In the genomic region with DNA sequence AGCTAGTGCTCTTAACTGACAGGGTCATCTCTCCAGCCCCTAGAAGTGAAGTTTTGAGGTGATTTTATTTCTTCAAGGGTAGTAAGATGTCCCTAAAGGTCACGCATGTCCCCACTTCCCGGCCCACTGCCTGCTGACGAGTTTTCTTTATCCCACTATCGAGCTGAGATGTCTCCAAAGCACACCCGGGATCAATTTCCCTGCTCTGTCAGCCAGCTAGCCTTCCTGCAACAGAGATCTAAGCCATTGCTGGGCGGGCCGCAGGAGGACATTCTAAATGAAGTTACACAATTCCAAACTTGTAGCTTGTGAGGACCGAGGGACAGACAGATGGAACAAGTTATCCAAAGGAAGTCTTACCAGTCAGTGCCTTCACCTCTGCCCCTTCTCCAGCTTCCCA, we compare ENCODE assay signal across 20 mouse cellular contexts. TPM values are rescaled to one million over a fixed set of nuclear protein-coding genes. Genes with fewer than 3 reads are reported as not detected.
DNase-seq lines count a peak whose midpoint lies in the region; ATAC-seq and TF ChIP-seq lines count a peak whose summit lies in the region.
"Had no signal": no experiment of that assay in that cellular context is flagged by ENCODE, and none has a peak within 500 bp of the region (broad histone marks: within the 10 kb centered on the region; RNA-seq: fewer than 3 reads in every experiment).

No protein-coding gene starts in this region.

- peaks cover 81% of the 10 kb centered on the region for H3K27me3 ChIP-seq in hindbrain, embryonic 10.5 days (ENCODE audit: insufficient read depth, poor library complexity, severe bottlenecking)
- H3K27me3 ChIP-seq in hindbrain, postnatal 0 days (ENCODE audit: insufficient read depth, low read length), result no peaks in the 10 kb centered on the region

- no peaks in the 10 kb centered on the region for H3K9me3 ChIP-seq in hindbrain, embryonic 10.5 days
- no peaks in the 10 kb centered on the region for H3K9me3 ChIP-seq in hindbrain, postnatal 0 days (ENCODE audit: low read length)
- H3K9me3 ChIP-seq: heart, embryonic 13.5 days; hindbrain, embryonic 13.5 days; lung, embryonic 15.5 days; midbrain, embryonic 15.5 days had no signal

- H3K4me2 ChIP-seq in hindbrain, postnatal 0 days (ENCODE audit: low read depth, low read length), result no peak overlapping the region

- H3K27ac ChIP-seq in hindbrain, embryonic 10.5 days, result 0 out of 2 replicates have a peak overlapping the region, but pooled peaks have one; percentile 85
- H3K27ac ChIP-seq in hindbrain, postnatal 0 days, result no peak overlapping the region
- H3K27ac ChIP-seq: heart, embryonic 13.5 days; hindbrain, embryonic 13.5 days; lung, embryonic 15.5 days; midbrain, embryonic 15.5 days had no signal

- no peak for ATAC-seq in hindbrain, postnatal 0 days
- ATAC-seq: activated CD4-positive, CD25-positive, alpha-beta regulatory T cell, adult 4 months; forebrain, postnatal 0 days; midbrain, embryonic 15.5 days had no signal

- H3K36me3 ChIP-seq in hindbrain, embryonic 10.5 days, result no peaks in the 10 kb centered on the region
- H3K36me3 ChIP-seq in hindbrain, postnatal 0 days (ENCODE audit: insufficient read depth, low read length), result no peaks in the 10 kb centered on the region
- H3K36me3 ChIP-seq: heart, embryonic 13.5 days; hindbrain, embryonic 13.5 days; lung, embryonic 15.5 days; midbrain, embryonic 15.5 days had no signal

- peaks cover 69% of the 10 kb centered on the region for H3K4me1 ChIP-seq in hindbrain, embryonic 10.5 days (replicated peaks)
- H3K4me1 ChIP-seq in hindbrain, postnatal 0 days (ENCODE audit: insufficient read depth, low read length), result peaks cover 17% of the 10 kb centered on the region

- peak overlapping the region; percentile 57; the same call in 1 of the 2 replicates for H3K4me3 ChIP-seq in hindbrain, embryonic 10.5 days
- H3K4me3 ChIP-seq in hindbrain, postnatal 0 days (ENCODE audit: low read length), result no peak overlapping the region

- no peak for TF ChIP-seq CTCF in hindbrain, postnatal 0 days (IDR thresholded peaks at IDR 0.05; ENCODE audit: low read depth)

- no peak overlapping the region for H3K9ac ChIP-seq in hindbrain, postnatal 0 days (replicated peaks; ENCODE audit: low read length)
- H3K9ac ChIP-seq: forebrain, postnatal 0 days had no signal

- peak; percentile 25 for DNase-seq in cerebellum, adult 9-10 months
- no peak for DNase-seq in cerebellum, adult 8-10 months
- DNase-seq in hindbrain, embryonic 10.5 days (ENCODE audit: low spot score), result peak; percentile 34
- DNase-seq in hindbrain, postnatal 0 days (ENCODE audit: low spot score), result no peak
- peak; percentile 40 for DNase-seq in testis, postnatal 10 days (ENCODE audit: low spot score)
- DNase-seq in testis, postnatal 14 days (ENCODE audit: low spot score), result no peak
- no peak for DNase-seq in frontal cortex, postnatal 25 days (ENCODE audit: low spot score in 2 of 2)
- no peak for DNase-seq in right cerebral cortex, adult 18-20 months
- DNase-seq: adrenal gland, postnatal 36 days; forebrain, postnatal 0 days; gastrocnemius, postnatal 25 days; kidney, postnatal 4 days; layer of hippocampus, postnatal 36 days; right cerebral cortex, postnatal 14 days had no signal

- WGBS in hindbrain, embryonic 10.5 days, result 40% methylated on average over 8 of the region's 8 CpGs
- 70% methylated on average over 8 of the region's 8 CpGs for WGBS in hindbrain, postnatal 0 days

RNA-seq across cellular contexts. Expression of a gene that starts 0.9 kb away (rescaled TPM):
- 60.4 and 72.0 TPM in 2 replicates for polyA plus RNA-seq in hindbrain, embryonic 10.5 days (2016; fragmentation: Nextera tagmentation; extraction: Ambion mirVana)
- 170 and 354 TPM in 2 replicates for total RNA-seq in hindbrain, postnatal 0 days (2014; rRNA removed)
- 60.6 and 77.6 TPM in 2 replicates for polyA plus RNA-seq in hindbrain, postnatal 0 days (2015; fragmentation: Nextera tagmentation; extraction: Ambion mirVana)

RNA-seq across cellular contexts. Expression of a gene that starts 1.6 kb away (rescaled TPM):
- 0.62 TPM in 1 of 2 replicates, not detected in the other for polyA plus RNA-seq in hindbrain, embryonic 10.5 days (2016; fragmentation: Nextera tagmentation; extraction: Ambion mirVana)
- total RNA-seq in hindbrain, postnatal 0 days (2014; rRNA removed), result not detected in 2 replicates
- polyA plus RNA-seq in hindbrain, postnatal 0 days (2015; fragmentation: Nextera tagmentation; extraction: Ambion mirVana), result not detected in 2 replicates
- total RNA-seq: adrenal gland, postnatal 36 days; forebrain, postnatal 0 days; layer of hippocampus, postnatal 36 days; left cerebral cortex, postnatal 36 days had no signal
- polyA plus RNA-seq: activated CD4-positive, CD25-positive, alpha-beta regulatory T cell, adult 4 months; forebrain, postnatal 0 days; midbrain, embryonic 15.5 days had no signal

RNA-seq across cellular contexts. Expression of a gene that starts 27.2 kb away (rescaled TPM):
- 1,585 and 2,006 TPM in 2 replicates for polyA plus RNA-seq in hindbrain, embryonic 10.5 days (2016; fragmentation: Nextera tagmentation; extraction: Ambion mirVana)
- 982 and 1,365 TPM in 2 replicates for total RNA-seq in hindbrain, postnatal 0 days (2014; rRNA removed)
- polyA plus RNA-seq in hindbrain, postnatal 0 days (2015; fragmentation: Nextera tagmentation; extraction: Ambion mirVana), result 1,472 and 1,504 TPM in 2 replicates

RNA-seq across cellular contexts. Expression of a gene that starts 36.6 kb away (rescaled TPM):
- 121 TPM in 2 replicates for polyA plus RNA-seq in hindbrain, embryonic 10.5 days (2016; fragmentation: Nextera tagmentation; extraction: Ambion mirVana)
- 105 and 139 TPM in 2 replicates for total RNA-seq in hindbrain, postnatal 0 days (2014; rRNA removed)
- polyA plus RNA-seq in hindbrain, postnatal 0 days (2015; fragmentation: Nextera tagmentation; extraction: Ambion mirVana), result 90.3 and 94.0 TPM in 2 replicates

RNA-seq across cellular contexts. Expression of a gene that starts 44.8 kb away (rescaled TPM):
- 8.3 and 9.7 TPM in 2 replicates for polyA plus RNA-seq in hindbrain, embryonic 10.5 days (2016; fragmentation: Nextera tagmentation; extraction: Ambion mirVana)
- total RNA-seq in hindbrain, postnatal 0 days (2014; rRNA removed), result 7.7 and 9.2 TPM in 2 replicates
- polyA plus RNA-seq in hindbrain, postnatal 0 days (2015; fragmentation: Nextera tagmentation; extraction: Ambion mirVana), result 5.2 and 6.0 TPM in 2 replicates

Comparison
In these comparisons a context has a peak if more than half of its experiments do, and no peak if none do; other contexts are left out.
1. DNase-seq: peak in cerebellum, adult 9-10 months (single experiment), hindbrain, embryonic 10.5 days (single experiment) and testis, postnatal 10 days (single experiment); none in cerebellum, adult 8-10 months (single experiment), hindbrain, postnatal 0 days (single experiment), testis, postnatal 14 days (single experiment), frontal cortex, postnatal 25 days (0 of 2) and right cerebral cortex, adult 18-20 months (single experiment).